Mouse (Mus musculus): ENCODE measurements around the gene Cenpx. TPM values are rescaled to one million over a fixed set of nuclear protein-coding genes. Genes with fewer than 3 reads are reported as not detected.
"Not testable (repeated sequence)": the region's sequence is repeated elsewhere in the genome, so short reads cannot be mapped to it uniquely, and the experiment has no call there.

The Cenpx gene
- total RNA-seq, 2 experiments from 2014 or later = 38.1 to 40.6 TPM

DNA sequence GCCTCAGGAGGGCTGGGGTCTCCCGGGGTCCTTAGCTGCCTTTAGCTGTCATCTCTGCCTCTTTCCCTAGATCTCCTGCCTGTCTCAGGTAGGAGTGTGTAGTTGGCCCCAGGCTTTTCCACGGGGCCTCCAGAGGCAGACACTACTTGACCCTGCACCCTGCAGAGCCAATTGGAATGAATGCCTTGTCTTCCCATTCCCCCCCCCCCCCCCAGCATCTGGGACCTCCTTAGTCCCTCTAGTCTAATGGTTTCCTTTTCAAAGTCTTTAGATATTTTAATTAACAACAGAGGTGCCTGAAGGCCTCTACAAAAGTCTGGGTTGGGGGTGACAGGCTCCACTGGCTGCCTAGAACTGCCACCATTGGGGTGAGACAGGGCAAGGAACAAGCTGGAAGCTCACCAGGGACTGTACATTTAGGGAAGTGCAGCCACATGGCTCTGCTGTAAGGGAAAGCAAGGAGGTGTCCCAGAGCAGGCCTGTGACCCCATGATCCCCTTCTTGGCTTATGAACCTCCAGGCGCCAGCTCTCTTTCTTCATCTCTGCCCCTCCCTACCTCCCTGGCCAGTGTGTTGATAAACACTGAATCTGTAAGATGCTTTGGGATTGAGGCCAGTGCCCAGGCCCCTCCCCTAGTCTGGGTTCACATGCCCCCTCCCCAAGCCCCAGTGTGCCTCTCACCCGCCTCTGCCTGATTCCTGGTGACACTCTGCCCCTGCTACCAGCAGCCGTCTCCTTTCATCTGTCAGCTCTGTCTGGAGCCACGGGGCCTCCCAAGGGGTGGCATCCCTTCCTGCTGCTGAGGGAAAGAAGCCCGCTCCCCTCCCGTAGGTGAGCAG is 8.8 kb downstream of the Cenpx start:
- no peak for DNase-seq
- intact Hi-C loops (cut with DNase I) = no loop called here

DNA sequence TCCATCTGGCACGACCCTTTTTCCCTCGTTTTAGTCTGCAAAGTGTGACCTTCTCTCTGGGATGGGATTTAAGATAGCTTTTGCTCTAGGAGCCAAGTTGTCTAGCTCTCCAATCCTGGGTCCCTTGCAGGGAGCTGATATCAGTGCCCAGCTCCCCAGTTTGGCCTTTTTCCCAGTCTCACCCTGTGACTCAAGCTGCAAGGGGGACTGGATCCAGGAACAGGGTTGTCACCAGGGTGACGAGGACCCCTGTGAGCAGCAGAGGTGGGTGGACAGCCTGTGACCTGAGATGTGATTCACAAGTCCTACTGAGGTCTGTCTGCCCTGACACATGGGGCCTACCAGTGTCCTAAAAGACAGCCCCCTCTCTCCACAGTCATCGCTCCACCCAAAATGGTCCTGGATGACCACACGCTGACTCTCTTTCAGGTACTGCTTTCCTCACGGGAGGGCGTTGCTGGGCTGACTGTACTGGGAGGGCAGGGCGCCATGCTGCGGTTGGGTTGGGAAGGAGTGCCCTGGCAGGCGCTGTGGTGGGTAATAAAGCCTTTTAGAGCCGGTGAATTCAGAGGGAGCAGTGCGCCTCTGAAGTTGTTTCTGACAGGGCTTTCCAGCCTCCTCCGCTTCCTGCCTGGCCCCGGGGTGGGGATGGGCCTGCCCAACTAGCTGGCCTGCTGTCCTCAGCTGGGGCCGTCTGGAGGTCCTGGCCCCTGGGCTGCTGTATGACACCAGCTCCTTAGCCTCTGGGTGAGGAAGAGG is 9.7 kb downstream of the Cenpx start:
- intact Hi-C loops (cut with DNase I) = no loop called here
- DNase-seq = peak; percentile 33 to 58

DNA sequence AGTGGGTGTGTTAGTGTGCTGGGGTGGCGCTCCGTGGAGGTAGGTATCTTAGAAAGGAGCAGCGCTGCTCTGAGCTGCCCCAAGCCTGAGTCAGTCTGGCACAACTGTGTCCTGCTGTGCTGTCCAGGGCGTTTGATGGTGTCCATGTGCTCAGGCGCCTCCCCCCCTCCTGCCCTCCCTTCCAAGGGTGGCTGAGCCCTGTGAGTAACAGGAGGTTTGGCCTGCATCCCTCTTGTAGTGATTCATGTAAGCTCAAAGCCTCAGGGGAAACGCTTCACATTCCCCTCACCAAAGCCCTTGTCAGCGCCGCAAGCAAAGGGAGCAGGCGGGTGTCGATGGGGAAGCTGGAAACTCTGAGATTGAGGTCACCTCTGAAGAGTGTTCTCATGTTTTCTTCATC is 15.8 kb downstream of the Cenpx start:
- intact Hi-C loops (cut with DNase I) = no loop called here
- DNase-seq = peak; percentile 77 to 81

DNA sequence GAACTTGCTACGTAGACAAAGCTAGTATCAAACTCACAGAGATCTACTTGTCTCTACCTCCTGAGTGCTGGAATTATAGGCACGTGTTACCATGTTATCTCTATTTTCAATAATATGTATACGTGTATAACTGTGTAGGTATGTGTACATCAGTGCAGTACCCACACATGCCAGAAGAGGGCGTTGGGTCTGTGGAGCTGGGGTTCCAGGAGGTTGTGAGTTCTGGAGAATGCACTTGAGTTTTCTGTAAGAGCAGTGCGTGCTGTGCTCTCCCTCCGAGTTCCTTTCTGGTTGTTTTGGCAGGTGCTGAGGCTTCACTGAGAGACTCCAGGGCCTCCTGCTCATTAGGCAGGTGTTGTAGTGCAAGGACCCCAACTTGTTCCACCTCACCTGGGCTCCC is 17.0 kb downstream of the Cenpx start:
- no peak for DNase-seq
- intact Hi-C loops (cut with DNase I) = no loop called here

DNA sequence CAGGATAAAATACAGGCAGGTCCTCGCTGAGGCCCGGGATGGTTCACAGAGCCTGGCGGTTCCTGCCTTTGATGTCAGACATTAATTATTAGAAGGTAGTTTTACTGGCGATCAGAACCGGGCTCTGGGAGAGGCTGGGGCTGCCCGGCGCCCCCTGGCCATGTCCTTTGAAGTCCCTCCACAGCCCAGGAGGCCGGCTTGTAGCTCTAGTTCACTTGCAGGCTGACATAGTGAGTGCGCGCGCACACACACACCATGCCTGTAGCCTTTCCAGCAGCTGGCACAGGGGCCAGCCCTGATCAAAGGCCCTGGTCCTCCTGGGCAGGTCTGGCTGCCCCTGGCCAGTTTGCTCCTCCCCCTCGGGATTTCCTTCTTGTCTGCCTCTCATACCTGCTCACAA is 17.9 kb downstream of the Cenpx start:
- no peak for DNase-seq
- intact Hi-C loops (cut with DNase I) = no loop called here

DNA sequence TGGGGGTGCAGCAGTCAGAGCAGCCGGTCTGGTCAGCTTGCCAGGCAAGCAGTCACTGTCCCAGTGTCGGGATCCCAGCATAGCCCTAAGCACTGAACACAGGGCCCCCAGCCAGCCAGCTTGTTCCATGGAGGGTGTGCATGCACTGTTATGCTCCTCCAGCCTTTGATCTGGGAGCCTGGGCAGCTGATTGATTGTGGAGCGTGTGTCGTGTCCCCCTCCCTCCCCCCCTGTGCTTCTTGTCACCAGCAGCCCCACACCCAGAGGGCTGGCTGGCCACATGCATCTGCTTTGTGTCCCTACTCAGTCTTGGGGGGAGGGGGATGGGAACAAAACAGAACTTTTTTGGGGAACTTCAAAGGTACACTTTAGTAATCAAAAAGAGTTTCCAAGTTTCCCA is 18.4 kb downstream of the Cenpx start:
- DNase-seq = no peak
- intact Hi-C loops (cut with DNase I) = no loop called here

DNA sequence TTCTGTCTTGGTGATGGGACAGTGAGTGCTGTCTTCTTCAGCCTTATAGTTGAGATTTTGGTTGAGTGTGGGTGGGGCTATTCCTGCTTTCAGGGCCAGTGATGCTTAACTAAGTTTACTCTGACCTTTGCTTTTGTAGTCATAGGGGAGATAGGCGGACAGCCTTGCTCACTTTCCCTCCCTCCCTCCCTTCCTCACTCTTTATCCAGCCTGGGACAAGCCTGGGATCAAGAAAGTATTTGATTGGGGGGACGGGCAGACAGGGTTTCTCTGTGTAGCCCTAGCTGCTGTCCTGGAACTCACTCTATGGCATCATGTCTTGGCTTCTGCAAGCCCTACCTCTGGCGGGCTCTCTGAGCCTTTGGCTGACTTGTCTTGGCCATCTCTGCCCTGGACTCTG is 20.1 kb downstream of the Cenpx start:
- intact Hi-C loops (cut with DNase I) = no loop called here

DNA sequence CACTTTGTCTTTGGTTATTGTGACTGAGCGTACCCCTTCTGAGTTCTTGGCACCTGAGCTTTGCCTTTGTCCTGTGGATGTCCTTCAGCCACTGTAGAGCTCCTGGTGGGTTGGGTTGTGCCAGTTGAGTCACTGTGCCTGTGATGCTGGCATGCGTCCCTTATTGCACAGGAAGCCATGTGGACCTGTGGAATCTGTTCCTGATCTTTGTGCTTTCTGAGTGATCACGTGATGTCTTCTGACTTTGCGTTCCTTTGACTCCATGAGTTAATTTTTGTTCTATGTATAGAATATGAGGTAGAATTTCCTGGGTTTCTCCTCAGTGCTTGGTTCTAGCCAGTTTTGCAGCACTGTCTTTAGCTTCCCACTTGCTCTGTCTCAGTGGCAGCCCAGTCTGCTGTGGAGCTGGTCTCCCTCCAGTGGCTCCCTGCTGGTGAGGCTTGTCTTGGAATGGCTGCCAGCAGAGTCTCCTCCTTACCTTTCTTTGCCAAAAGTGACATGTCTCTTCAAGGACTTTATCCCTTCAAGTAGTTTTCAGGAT is 21.0 kb downstream of the Cenpx start:
- intact Hi-C loops (cut with DNase I) = no loop called here
- peak; percentile 45 to 54 for DNase-seq

More for the DNA sequence above, 20.1 kb downstream of the Cenpx start:
- DNase-seq = no peak

DNA sequence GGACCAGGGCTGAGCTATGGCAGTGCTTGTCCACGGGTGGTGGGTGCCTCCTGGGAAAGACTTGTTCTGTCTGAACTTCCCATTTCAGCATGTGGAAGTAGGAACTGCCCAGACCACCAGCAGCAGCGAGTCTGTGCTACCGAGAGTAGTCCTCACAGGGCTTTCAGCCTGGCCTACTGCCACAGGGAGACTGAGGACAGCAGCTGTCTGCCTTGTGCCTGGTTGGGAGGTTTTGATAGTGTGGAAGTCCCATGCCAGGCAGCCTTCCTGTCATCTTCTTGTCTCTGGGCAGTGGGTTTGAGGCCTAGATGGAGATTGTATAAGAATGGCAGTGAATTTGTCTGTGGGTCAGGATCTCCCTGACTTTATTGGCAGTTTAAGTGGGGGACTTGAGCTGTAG is 24.2 kb downstream of the Cenpx start:
- intact Hi-C loops (cut with DNase I) = no loop called here
- DNase-seq = no peak

DNA sequence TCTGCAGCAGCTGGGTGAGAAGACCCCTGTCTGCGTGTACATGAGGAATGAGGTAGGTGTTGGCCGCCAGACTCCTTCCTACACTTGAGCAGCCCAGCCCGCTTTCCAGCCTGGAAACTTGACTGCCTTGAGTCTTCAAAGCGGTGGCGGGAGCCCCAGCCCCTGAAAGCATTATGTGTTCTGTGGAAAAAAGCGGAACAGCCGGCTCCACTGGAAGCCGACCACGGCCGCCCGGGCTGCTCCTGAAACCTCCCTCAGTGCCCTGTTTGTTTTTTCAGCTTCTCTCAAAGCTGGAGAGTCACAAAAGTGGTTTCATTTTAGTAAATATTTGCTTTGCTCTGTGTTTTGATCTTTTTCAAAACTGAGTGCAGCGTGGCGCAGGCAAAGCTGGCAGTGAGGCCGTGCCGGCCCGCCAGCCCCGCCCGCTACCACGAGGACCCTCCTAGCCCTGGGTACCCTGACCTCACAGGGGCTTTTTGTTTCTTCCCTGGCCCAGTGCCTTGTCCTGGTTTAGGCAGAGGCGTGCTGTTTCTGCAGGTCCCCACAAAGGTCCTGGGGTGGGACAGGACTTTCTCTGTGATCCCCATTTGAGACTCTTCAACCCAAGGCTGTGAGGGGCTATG is 26.8 kb downstream of the Cenpx start:
- intact Hi-C loops (cut with DNase I) = no loop called here
- no peak for DNase-seq

DNA sequence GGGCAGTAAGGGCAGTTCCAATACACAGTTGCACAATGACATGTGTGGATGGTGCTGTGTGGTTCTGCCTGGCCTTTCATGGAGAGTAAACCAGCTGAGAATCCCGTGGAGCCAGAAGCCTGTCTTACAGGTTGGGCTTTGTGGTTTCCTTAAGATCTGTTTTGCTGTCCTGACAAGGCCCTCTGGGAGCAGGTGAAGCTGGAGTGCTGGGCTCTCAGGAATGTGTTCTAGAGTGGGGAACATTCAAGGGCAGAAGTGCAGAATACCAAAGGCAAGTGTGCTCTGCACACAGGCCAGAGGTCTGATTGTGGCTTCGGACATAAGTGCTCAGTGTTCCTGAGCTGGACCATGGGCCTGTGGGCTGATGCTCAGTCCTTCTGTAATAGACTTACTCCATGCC is 28.9 kb downstream of the Cenpx start:
- intact Hi-C loops (cut with DNase I) = no loop called here
- no peak for DNase-seq

DNA sequence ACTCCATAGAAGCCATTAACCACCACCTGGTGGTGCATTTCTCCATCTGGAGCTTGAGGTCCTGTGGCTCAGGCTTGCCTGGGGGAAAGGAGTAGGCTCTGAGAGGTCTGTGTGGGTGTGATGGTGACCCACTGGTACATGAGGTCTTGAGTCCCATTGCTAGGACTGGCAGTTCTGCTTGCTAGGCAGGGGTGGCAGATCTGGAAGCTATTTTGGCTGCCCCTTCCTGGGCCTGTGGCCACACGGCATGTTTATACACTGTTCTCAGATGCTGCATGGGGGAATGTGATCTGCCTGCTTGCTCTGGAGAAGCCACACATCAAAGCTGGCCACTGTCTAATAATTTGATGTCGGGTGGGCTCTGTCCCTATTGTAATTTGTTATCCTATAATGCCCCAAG is 29.5 kb downstream of the Cenpx start:
- intact Hi-C loops (cut with DNase I) = no loop called here
- DNase-seq = no peak

DNA sequence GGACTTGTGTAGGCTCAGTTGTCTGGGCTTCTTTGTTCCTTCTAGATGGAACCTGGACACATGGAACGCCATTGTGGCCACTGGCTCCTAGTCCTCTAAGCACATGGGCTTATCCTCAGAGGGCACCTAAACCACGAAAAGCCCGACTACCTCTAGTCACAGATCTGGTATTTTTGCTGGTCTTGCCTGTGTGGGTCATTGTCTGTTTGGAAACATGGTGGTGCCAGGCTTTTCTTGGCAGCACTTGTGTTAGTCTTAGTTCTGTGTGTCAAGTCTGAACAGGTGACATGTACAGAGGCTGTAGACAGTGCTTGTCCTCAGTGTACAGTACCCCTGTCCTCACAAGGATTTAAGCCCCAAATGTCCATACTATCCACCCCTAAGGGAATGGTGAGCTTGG is 30.0 kb downstream of the Cenpx start:
- no peak for DNase-seq
- intact Hi-C loops (cut with DNase I) = no loop called here

DNA sequence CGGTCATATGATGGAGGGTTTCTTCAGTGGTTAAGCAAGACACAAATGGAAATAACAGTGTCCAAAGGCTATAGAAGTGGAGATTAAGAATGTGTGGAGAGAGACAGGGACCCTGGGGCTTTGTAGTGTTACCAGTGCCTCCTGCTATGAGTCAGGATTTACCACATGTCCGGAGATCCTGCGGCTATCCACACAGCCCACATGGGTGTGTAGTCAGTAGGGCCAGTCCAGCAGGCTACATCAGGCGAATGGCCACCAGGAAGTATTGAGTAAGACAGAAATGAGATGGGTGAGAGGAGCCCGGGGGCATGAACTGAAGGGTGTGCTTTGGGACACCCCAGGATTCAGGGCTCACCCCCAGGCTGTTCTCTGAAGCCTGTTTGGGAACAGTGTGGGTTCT is 30.9 kb downstream of the Cenpx start:
- intact Hi-C loops (cut with DNase I) = no loop called here
- DNase-seq = no peak

DNA sequence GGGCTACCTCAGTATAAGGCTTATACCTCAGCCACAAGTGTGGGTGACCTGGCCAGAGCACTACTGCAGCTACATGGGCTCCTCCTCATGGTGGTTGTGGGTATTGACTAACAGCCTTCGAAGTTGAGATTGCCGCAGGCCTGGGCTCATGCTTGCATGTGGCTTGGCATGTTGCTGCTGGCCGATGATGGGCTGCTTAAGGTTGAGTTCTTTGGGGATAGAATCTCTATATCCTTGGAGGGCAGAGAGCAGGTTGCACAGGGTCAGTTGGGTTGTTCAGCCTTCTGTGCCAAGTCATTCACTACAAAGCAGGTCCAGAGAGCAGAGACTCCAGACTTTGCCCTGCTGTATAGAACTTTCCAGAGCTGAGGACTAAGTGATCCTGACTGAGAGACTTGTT is 33.6 kb downstream of the Cenpx start:
- intact Hi-C loops (cut with DNase I) = loop anchor here (2.0 kb wide), 1 partner anchor 21 kb away; no protein-coding TSS in a partner anchor
- peak in 1 of 2 experiments; percentile 52 for DNase-seq

DNA sequence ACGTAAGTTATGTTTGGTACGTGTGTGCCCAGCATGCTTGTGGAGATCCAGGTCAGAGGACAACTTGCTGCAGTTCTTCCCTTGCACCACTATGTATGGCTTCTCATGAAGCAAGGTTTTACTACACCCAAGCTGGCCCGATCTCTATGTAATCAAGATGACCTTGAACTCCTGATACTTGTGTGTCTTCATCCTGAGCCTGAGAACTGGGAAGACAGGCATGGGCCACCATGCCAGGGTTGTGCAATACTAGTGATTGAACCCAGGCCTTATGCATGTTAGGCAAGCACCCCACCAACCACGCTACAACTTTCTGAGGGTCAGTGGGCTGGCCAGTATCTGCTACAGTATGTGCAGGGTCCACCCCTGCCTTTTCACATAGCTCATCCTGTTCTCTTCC is 36.6 kb downstream of the Cenpx start:
- DNase-seq = no peak
- intact Hi-C loops (cut with DNase I) = no loop called here

DNA sequence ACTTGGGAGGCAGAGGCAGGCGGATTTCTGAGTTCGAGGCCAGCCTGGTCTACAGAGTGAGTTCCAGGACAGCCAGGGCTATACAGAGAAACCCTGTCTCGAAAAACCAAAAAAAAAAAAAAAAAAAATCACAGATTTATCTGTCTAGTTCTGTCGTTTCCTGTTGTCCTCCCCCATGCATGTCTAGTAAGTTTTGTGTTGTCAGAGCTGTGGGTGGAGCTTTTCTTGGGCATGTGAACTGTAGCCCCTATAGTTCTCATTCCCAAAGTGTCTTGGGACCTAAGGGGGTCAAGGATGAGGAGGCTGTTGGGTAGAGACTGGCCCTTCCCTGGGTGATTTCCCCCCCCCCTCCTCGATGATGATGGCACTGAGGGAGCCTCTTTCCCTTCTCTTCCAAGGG is 37.7 kb downstream of the Cenpx start:
- DNase-seq; intact Hi-C loops (cut with DNase I): not testable (repeated sequence)

DNA sequence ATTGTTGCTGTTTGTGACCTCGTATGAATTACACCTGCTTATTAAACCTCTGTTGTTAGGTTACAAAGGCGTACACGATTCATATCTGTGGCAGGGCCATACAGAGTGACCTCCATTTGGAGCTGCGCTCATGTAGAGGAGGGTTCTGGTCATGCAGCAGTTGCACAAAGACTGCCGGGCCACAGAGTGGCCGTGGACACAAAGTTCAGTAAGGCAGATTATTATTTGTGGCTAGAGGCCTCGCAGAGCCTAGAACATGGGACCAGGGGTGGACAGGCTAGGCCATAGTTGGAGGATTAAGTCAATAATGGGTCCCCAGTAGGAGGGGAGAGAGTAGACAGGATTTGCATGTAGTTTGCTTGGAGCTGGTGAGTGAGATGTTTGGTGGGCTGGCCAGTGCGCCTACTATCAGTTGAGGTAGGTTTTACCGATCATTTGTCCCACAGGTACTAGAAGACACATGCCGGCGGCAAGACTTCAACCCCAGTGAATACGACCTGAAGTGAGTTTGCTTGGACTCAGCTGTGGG is 39.9 kb downstream of the Cenpx start:
- intact Hi-C loops (cut with DNase I) = no loop called here
- DNase-seq = no peak

DNA sequence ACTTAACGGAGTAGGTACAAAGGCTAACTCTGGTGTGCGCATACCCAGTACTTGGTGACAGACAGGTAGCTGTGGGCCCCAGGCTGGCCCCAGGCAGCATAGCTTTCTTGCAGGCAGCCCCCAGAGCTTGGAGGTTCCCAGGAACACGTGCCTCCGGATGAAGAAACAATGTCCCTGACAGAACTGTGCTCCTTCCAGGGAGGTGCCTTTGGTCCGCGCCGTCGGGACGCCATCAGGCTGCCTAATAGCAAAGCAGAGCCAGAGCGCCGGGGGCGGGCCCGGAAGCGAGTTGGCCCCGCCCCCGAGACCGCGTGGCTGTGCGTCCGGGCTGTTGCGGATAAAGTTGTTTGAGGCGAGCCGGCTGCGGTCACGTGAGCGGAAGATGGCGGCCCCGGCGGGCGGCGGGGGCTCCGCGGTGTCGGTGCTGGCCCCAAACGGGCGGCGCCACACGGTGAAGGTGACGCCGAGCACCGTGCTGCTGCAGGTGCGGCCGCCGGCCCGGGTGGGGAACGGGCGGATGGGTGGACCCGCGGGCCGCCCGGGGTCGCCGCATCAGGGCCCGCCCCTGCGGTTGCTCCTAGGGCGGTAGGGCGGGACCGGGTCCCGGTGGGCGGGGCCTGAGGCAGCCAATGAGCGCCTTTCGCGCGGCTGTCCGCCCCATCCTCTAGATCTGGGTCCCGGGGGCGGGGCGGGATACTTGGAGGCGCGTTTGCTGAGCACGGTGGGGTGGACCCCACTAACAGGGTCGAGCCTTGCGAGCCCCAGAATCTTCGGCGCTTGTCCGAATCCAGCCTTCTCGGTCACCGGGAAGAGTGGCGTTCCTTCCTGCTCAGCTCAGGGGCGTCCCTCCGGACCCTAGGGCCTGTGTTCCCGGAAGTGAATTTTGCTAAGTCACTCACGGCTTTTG is 40.6 kb downstream of the Cenpx start, which contains the start of gene Aspscr1:
Aspscr1 (plus strand) TSS at position 287 of the 907 bp plus-strand sequence.
- intact Hi-C loops (cut with DNase I) = no loop called here

DNA sequence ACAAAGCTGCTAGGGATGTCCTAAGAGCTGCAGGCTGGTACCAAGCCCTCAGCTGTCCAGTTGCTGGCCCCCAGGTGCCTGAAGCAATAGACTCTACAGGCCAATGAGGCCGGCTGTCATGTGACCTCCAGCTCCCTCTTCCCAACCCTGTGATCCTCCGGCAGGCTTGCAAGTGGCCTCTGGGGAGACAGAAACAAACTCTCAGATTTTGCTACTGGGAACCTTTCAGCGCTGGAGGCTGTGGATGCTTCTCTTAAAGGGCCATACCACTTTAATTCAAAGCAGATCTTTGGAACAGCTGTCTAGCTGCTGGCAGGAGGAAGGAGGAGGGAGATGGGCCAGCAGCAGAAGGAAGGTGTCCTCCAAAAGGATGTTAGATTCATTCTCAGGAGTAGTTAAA is 46.9 kb downstream of the Cenpx start:
- peak in 1 of 2 experiments; percentile 36 for DNase-seq
- intact Hi-C loops (cut with DNase I) = no loop called here

More for the DNA sequence above, 40.6 kb downstream of the Cenpx start, which contains the start of gene Aspscr1:
- DNase-seq = peak; percentile 95 to 97
